Mouse (Mus musculus): Measurements from ENCODE around the gene Gm7697. TPM values are rescaled to one million over a fixed set of nuclear protein-coding genes. Genes with fewer than 3 reads are reported as not detected.
"Not testable (repeated sequence)": the region's sequence is repeated elsewhere in the genome, so short reads cannot be mapped to it uniquely, and the experiment has no call there.

The Gm7697 gene
- not detected in 2 replicates for total RNA-seq (2021)
- long read RNA-seq, experiment 1, result 0 reads
- long read RNA-seq, experiment 2, result 0 reads

DNA sequence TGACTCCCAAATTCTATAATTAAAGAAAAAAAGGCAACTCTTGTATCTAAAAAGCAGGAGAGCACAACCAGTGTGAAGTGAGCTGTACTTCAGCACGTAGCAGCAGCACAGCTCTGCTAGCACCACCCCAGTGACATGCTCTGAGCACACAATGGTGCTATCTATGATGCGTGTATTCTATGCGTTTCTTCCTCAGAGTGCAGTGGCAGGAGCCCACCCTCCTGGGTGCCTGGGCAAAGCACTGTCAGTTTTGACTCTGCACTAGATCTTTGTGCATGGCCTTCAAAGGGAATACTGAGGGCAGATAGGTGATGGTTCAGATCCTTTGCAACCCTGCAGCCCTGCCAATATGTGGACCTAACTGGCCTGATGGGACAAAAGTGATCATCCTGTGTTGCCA is at the start of gene Gm7697:
Gene Gm7697, minus strand, starts transcription at position 101 of the 400 bp plus-strand sequence.
- not testable (repeated sequence) for DNase-seq

DNA sequence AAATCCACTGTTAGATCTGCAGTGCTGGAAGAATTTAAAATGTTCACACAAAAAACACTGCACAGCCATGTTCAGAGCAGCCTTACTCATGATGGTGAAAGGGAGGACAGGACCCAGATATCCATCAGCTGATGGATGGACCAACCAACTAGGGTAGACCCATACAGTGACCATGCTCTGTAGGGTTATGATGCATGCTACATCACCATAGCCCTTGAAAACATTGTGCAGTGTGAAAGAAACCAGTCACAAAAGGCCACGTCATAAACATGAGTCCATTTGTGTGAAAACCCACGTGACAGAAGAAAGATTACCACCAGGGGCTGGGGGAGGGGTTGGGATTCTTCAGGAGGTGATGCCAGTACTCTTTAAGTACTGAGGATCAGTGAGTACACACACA is 28.5 kb upstream of the Gm7697 start:
- DNase-seq, result not testable (repeated sequence)

DNA sequence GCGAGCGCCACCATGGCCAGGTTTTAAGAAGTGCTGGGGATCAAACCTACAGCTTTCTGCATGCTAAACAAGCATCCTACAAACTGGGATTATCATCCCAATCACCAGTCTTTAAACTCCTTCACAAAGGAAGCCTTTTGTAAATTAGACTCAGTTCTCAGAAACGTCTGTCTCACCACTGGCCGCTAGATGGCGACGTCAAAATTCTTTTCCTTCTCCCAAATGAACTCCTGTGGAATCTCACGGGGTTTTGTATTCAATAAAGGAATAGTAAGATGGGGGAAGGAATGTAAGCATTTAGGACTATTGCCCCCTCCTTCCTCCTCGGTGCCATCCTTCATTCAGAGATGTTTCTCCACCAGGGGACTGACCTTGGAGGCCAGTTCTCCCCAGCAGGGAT is 26.8 kb upstream of the Gm7697 start:
- DNase-seq, result peak; percentile 66

DNA sequence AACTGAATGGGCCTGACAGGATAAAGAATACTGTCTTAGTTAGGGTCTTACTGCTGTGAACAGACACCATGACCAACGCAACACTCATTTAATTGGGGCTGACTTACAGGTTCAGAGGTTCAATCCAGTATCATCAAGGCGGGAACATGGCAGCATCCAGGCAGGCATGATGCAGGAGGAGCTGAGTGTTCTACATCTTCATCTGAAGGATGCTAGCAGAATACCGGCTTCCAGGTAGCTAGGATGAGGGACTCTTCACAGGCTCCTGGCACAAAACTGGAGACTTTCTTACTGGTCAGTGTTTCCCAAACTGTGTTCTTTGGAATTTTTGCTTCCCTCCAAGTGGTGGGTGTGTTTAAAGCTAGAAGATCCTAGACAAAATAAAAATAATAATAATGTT is 25.3 kb upstream of the Gm7697 start:
- DNase-seq, result not testable (repeated sequence)

DNA sequence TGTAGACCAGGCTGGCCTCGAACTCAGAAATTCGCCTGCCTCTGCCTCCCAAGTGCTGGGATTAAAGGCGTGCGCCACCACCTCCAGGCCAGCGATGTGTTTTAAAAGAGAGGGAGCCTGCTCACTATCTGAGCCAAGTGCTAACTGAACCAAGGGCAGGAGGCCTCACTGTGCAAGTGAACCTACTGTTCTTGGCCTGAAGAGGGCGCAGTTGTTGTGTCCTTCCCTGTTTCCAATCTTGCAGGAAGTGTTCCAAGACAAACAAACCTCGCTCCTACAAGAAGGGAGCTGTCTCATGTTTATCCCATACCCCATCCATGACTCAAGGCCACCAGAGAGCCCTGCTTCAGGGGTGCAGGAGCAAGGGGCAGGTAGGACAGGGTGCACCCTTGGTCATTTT is 24.4 kb upstream of the Gm7697 start:
- peak; percentile 40 for DNase-seq

DNA sequence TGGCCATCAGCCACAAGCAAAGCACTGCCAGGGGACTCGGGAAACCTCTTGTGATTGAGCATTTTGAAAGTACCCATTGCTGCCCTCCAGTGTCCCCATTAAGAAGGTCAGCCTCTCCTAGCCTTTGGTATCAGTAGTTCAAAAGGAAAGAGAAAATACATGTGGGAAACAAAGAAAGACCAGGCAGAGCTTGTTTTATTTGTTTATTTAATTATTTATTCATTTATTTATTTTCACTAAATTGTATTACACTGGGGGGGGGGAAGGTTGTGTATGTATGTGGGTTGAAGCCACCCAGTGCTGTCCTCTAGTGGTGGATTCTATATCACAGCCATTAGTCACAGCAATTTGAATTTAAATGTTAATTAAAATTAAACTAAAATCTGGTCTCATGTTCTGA is 22.2 kb upstream of the Gm7697 start:
- not testable (repeated sequence) for DNase-seq

DNA sequence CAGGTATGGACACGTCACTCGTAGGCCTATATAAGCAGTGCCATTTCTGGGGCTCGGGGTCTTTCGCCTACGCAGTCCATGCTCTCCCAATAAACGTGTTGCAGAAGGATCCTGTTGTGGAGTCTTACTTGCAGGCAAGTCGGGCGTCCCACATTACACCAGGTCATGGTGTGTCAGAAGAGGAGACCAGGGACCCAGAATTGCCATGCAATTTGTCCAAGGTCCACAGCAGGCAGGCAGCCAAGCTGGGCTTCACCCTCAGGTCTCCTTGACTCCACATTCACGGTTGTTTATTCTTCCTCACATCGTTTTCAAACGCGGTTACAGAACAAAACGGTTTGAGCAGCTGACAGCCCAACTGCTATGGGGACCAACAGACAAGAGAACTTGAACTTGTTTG is 21.7 kb upstream of the Gm7697 start:
- DNase-seq, result peak; percentile 13

DNA sequence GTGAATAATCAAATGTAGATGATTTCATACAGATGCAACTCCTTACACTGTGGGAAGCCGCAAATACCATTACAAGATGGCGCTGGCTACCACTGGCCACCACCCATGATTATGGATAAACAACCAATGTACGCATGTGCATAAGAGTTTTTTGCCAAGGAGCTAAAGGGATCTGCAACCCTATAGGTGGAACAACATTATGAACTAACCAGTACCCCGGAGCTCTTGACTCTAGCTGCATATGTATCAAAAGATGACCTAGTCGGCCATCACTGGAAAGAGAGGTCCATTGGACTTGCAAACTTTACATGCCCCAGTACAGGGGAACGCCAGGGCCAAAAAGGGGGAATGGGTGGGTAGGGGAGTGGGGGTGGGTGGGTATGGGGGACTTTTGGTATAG is 21.2 kb upstream of the Gm7697 start:
- not testable (repeated sequence) for DNase-seq

DNA sequence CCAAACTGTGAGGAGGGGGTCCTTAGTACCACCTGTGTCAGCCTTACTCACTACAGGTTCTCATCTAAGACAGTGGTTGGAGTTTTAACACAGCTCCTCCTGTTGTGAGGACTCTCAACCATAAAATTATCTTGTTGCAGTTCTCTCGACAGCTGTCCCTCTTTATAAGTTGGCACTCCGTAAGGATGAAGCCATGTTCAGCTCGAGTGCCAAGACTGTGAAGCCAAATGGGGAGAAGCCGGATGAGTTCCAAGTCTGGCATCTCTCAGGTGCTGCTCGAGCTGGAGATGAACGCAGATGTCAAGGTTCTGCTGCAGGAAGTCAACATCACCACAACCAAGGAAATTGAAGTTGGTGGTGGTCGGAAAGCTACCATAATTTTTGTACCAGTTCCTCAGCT is 18.0 kb upstream of the Gm7697 start:
- not testable (repeated sequence) for DNase-seq

DNA sequence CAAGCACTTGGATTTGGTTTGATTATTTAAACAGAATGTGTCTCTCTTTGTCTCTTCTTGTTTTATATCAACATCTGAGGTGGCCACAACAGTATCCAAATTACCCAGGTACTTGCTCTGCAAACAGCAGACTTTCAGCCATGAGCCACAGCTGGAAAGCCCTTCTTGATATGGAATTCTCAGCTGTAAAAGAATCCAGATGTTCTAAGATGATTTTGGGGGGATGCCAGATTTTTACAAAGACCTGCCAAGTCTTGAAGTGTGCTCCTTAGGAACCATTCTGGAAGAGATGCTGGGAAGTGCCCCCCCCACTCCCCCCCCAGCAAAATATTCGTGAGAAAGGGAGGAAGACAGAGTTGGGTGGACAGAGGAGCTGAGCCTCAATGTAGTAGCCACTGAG is 17.6 kb upstream of the Gm7697 start:
- DNase-seq, result not testable (repeated sequence)

DNA sequence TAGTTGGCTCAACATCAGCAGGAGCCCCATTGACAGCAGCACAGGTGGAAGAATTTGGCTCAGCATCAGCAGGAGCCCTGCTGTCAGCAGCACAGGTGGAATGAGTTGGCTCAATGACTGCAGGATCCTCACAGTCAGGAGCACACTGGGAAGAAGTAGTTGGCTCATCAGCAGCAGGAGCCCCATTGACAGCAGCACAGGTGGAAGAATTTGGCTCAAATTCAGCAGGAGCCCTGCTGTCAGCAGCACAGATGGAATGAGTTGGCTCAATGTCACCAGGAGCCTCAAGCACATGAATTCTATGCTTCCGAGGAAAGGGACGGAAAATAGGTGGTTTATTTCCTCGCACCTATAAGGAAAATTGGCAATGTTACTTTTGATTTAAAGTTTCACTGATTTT is 47.8 kb downstream of the Gm7697 start:
- DNase-seq, result not testable (repeated sequence)

DNA sequence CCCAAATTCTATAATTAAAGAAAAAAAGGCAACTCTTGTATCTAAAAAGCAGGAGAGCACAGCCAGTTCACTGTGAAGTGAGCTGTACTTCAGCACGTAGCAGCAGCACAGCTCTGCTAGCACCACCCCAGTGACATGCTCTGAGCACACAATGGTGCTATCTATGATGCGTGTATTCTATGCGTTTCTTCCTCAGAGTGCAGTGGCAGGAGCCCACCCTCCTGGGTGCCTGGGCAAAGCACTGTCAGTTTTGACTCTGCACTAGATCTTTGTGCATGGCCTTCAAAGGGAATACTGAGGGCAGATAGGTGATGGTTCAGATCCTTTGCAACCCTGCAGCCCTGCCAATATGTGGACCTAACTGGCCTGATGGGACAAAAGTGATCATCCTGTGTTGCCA is 69.3 kb downstream of the Gm7697 start, which contains the start of gene Gm9495:
Gene Gm9495, minus strand, starts transcription at position 101 of the 400 bp plus-strand sequence.
- DNase-seq, result not testable (repeated sequence)

Other genes starting within 250 kb of the Gm7697 start
- gene Gm9495, start 69.4 kb downstream of the Gm7697 start, total RNA-seq (2021), result not detected in 2 replicates
- gene Zfp868, start 102.6 kb upstream of the Gm7697 start, total RNA-seq (2021), result 12.3 and 13.6 TPM in 2 replicates
- gene Zfp964, start 131.5 kb upstream of the Gm7697 start, total RNA-seq (2021), result 2.0 and 2.4 TPM in 2 replicates
- 17.6 and 21.5 TPM in 2 replicates for gene Zfp869, start 187.7 kb upstream of the Gm7697 start, total RNA-seq (2021)
- 2.8 and 3.9 TPM in 2 replicates for gene Zfp963, start 227.0 kb upstream of the Gm7697 start, total RNA-seq (2021)

Data from adrenal gland, postnatal 14 days (tissue).